Mouse (Mus musculus): ENCODE data around the gene Exoc3. TPM values are rescaled to one million over a fixed set of nuclear protein-coding genes. Genes with fewer than 3 reads are reported as not detected.

The Exoc3 gene
- 79.0 and 82.2 TPM in 2 replicates for polyA plus RNA-seq (2015; fragmentation: Nextera tagmentation; extraction: Ambion mirVana)

GRCm38 (mm10) chr13:74208317-74208985 lies at the start of gene Exoc3:
TSS of gene Exoc3 (minus strand) at chr13:74208732.
- Histone ChIP-seq H3K27me3 (no peaks in the 10 kb centered on the region), H3K4me3 (peak within 1 kb of the TSS; percentile 87), H3K27ac (peak within 1 kb of the TSS; percentile 87), H3K4me1 (peaks cover 22% of the 10 kb centered on the region), H3K9ac (peak within 1 kb of the TSS; percentile 87), H3K36me3 (peaks cover 22% of the 10 kb centered on the region), H3K9me3 (no peaks in the 10 kb centered on the region), H3K4me2 (peak within 1 kb of the TSS; percentile 81)
- ATAC-seq (ENCODE audit: insufficient number of reproducible peaks, low FRiP score, low TSS enrichment, low read depth) = peak; percentile 92
- WGBS = under 1% methylated on average over 39 of the region's 39 CpGs

- Histone ChIP-seq H3K4me2 (no peak overlapping the region), H3K4me3 (no peak overlapping the region), H3K9ac (no peak overlapping the region), H3K27me3 (no peaks in the 10 kb centered on the region), H3K36me3 (no peaks in the 10 kb centered on the region), H3K9me3 (no peaks in the 10 kb centered on the region), H3K4me1 (peaks cover 13% of the 10 kb centered on the region), H3K27ac (peak overlapping the region; percentile 85; the same call in 1 of the 2 replicates)
- no peak for ATAC-seq (ENCODE audit: insufficient number of reproducible peaks, low FRiP score, low TSS enrichment, low read depth)
Observed at GRCm38 (mm10) chr13:74246494-74246893, 38.0 kb upstream of the Exoc3 start.

DNA sequence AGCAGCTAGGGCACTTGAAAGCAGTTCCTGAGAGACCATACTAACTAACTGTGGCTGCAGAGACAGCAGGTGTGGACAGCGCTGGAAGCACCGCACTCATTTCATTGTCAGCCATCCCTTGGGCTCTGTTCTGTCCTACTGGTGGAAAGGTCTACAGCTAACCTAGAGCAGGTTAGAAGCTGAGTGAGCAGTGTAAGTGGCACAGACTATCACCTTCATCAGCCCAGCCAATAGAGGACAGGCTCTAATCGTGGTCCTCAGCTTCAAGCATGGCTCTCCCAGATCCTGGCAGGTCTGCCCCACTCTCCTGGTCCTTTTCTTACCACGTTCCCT lies 37.3 kb upstream of the Exoc3 start:
- Histone ChIP-seq H3K4me1 (peaks cover 13% of the 10 kb centered on the region), H3K9ac (no peak overlapping the region), H3K4me2 (peak overlapping the region; percentile 27), H3K9me3 (no peaks in the 10 kb centered on the region), H3K27me3 (no peaks in the 10 kb centered on the region), H3K36me3 (no peaks in the 10 kb centered on the region), H3K27ac (peak overlapping the region; percentile 85), H3K4me3 (0 out of 2 replicates have a peak overlapping the region, but pooled peaks have one; percentile 9)
- no peak for ATAC-seq (ENCODE audit: insufficient number of reproducible peaks, low FRiP score, low TSS enrichment, low read depth)
- WGBS = 56% methylated on average over 4 of the region's 4 CpGs

GRCm38 (mm10) chr13:74245214-74245898 lies 36.8 kb upstream of the Exoc3 start:
- Histone ChIP-seq H3K4me3 (0 out of 2 replicates have a peak overlapping the region, but pooled peaks have one; percentile 9), H3K9ac (no peak overlapping the region), H3K27me3 (no peaks in the 10 kb centered on the region), H3K4me2 (peak overlapping the region; percentile 27), H3K36me3 (no peaks in the 10 kb centered on the region), H3K4me1 (peaks cover 13% of the 10 kb centered on the region), H3K9me3 (no peaks in the 10 kb centered on the region), H3K27ac (peak overlapping the region; percentile 85)
- 17% methylated on average over 17 of the region's 17 CpGs for WGBS
- ATAC-seq (ENCODE audit: insufficient number of reproducible peaks, low FRiP score, low TSS enrichment, low read depth) = peak; percentile 90

GRCm38 (mm10) chr13:74237574-74237973 lies 29.0 kb upstream of the Exoc3 start:
- Histone ChIP-seq H3K9me3 (no peaks in the 10 kb centered on the region), H3K4me2 (no peak overlapping the region), H3K9ac (no peak overlapping the region), H3K4me3 (no peak overlapping the region), H3K4me1 (no peaks in the 10 kb centered on the region), H3K36me3 (no peaks in the 10 kb centered on the region), H3K27ac (no peak overlapping the region), H3K27me3 (no peaks in the 10 kb centered on the region)
- WGBS = 63% methylated on average over 7 of the region's 7 CpGs
- no peak for ATAC-seq (ENCODE audit: insufficient number of reproducible peaks, low FRiP score, low TSS enrichment, low read depth)

DNA sequence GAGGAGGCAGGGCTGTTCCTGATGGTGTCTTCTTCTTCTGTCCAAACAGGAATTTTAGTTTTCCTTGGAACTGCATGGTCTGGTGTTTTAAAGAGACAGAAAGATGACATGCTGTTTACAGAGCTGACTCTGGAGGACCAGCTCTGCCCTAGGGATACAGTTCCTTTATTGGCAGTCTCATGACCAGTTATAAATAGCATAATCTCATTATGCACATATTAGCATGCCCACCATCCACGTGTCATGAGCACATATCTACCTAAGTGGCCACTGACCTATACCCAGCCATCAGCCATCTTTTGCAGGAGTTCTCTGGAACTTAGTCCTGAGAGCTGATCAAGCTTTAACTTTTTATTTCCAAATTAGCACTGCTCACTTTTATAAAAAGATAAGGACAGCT lies 12.1 kb upstream of the Exoc3 start:
- H3K9ac ChIP-seq = no peak overlapping the region
- ATAC-seq (ENCODE audit: insufficient number of reproducible peaks, low FRiP score, low TSS enrichment, low read depth) = no peak
- H3K4me3 ChIP-seq = no peak overlapping the region
- H3K9me3 ChIP-seq = no peaks in the 10 kb centered on the region
- H3K4me2 ChIP-seq = no peak overlapping the region
- H3K27ac ChIP-seq = no peak overlapping the region
- H3K36me3 ChIP-seq = no peaks in the 10 kb centered on the region
- WGBS = 24% methylated on average over 1 of the region's 1 CpGs
- H3K4me1 ChIP-seq = no peaks in the 10 kb centered on the region
- H3K27me3 ChIP-seq = no peaks in the 10 kb centered on the region

DNA sequence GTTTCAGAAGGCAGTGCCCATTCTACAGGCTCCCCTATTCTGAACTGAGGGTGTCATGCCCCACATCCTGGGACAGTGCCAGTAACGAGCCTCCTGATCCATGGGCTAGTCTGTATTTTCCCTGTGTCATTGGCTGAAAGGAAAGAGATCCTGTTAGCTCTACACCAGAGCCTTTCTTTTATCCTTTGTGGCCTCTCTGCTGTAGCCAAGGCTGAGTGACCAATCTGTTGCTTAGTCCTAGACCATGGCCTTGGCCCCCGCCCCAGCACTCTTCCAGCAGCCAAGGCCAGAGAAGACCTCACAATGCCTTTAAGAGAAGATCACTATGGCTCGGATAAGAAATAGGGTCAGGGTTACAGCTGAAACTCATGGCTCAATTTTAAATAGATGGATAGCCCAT lies 9.9 kb upstream of the Exoc3 start:
- no peak for ATAC-seq (ENCODE audit: insufficient number of reproducible peaks, low FRiP score, low TSS enrichment, low read depth)
- Histone ChIP-seq H3K9ac (no peak overlapping the region), H3K27ac (no peak overlapping the region), H3K4me1 (no peaks in the 10 kb centered on the region), H3K36me3 (no peaks in the 10 kb centered on the region), H3K27me3 (no peaks in the 10 kb centered on the region), H3K4me2 (no peak overlapping the region), H3K9me3 (no peaks in the 10 kb centered on the region), H3K4me3 (no peak overlapping the region)
- 73% methylated on average over 3 of the region's 3 CpGs for WGBS

DNA sequence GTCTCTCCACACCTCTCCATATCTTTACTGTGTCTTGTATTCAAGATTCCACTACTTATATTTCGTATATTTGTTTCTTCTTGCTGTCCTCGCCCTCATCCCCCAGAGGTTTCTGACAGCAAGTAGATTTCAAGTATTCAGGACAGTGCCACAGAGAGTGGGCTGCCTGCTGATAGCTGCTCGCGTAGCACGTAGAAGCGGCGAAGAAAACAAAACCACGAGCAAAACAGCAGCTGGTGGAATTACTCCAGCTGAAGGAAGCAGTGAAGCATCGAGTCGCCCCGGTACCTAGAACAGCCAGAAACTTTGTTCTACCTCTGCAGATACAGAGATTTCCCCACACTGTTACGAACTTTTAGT lies 434 bp upstream of the Exoc3 start:
- Histone ChIP-seq H3K9ac (peak overlapping the region; percentile 87), H3K27me3 (no peaks in the 10 kb centered on the region), H3K36me3 (peaks cover 16% of the 10 kb centered on the region), H3K4me2 (peak overlapping the region; percentile 81), H3K9me3 (no peaks in the 10 kb centered on the region), H3K4me3 (peak overlapping the region; percentile 87), H3K27ac (peak overlapping the region; percentile 87), H3K4me1 (peaks cover 22% of the 10 kb centered on the region)
- 16% methylated on average over 12 of the region's 12 CpGs for WGBS
- ATAC-seq (ENCODE audit: insufficient number of reproducible peaks, low FRiP score, low TSS enrichment, low read depth) = no peak

DNA sequence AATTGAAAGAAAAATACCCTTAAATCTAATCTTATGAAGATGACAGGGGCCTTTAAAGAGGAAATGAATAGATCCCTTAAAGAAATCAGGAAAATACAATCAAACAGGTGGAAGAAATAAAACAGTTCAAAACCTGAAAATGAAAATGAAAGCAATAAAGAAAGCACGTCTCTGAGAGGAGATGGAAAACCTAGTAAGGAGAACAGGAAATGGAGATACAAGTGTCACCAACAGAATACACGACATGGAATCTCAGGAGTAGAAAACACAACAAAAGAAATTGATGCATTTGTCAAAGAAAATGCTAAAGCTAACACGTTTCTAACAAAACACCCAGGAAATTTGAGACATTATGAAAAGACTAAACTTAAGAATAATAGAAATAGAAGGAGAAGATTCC lies 12.1 kb downstream of the Exoc3 start:
- no peaks in the 10 kb centered on the region for H3K27me3 ChIP-seq
- no peak for ATAC-seq (ENCODE audit: insufficient number of reproducible peaks, low FRiP score, low TSS enrichment, low read depth)
- no peaks in the 10 kb centered on the region for H3K4me1 ChIP-seq
- no peak overlapping the region for H3K9ac ChIP-seq
- peaks cover 49% of the 10 kb centered on the region for H3K36me3 ChIP-seq
- H3K4me2 ChIP-seq = no peak overlapping the region
- H3K4me3 ChIP-seq = no peak overlapping the region
- no peak overlapping the region for H3K27ac ChIP-seq
- 82% methylated on average over 3 of the region's 3 CpGs for WGBS
- H3K9me3 ChIP-seq = no peaks in the 10 kb centered on the region

DNA sequence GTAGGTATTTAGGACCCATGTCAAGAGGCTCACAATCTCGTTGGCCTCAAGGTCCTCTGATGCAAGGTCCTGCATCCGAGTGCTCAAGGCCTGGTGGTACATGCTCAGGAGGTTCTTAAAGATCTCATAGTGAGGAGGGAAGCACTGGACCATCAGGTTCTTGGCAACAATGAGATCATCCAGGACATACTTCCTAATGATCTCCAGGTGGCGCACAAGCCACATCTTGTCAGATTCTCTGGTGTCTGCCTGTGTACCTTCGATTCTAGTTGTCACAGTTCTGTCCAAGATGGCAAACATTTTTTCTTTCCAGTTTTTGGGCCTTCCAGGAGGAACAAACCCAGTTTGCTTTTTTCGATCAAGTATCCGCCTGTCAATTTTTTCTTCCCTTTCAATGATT lies 15.9 kb downstream of the Exoc3 start:
- H3K36me3 ChIP-seq = peaks cover 67% of the 10 kb centered on the region
- no peak overlapping the region for H3K9ac ChIP-seq
- no peak overlapping the region for H3K27ac ChIP-seq
- H3K4me1 ChIP-seq = no peaks in the 10 kb centered on the region
- no peak overlapping the region for H3K4me3 ChIP-seq
- no peak for ATAC-seq (ENCODE audit: insufficient number of reproducible peaks, low FRiP score, low TSS enrichment, low read depth)
- H3K4me2 ChIP-seq = no peak overlapping the region
- H3K9me3 ChIP-seq = no peaks in the 10 kb centered on the region
- 82% methylated on average over 6 of the region's 6 CpGs for WGBS
- H3K27me3 ChIP-seq = no peaks in the 10 kb centered on the region

GRCm38 (mm10) chr13:74183011-74183695 lies 25.4 kb downstream of the Exoc3 start:
- no peak overlapping the region for H3K4me2 ChIP-seq
- WGBS = 86% methylated on average over 5 of the region's 5 CpGs
- no peak for ATAC-seq (ENCODE audit: insufficient number of reproducible peaks, low FRiP score, low TSS enrichment, low read depth)
- no peaks in the 10 kb centered on the region for H3K27me3 ChIP-seq
- no peak overlapping the region for H3K27ac ChIP-seq
- H3K9me3 ChIP-seq = no peaks in the 10 kb centered on the region
- peaks cover 54% of the 10 kb centered on the region for H3K36me3 ChIP-seq
- no peak overlapping the region for H3K9ac ChIP-seq
- H3K4me3 ChIP-seq = no peak overlapping the region
- H3K4me1 ChIP-seq = no peaks in the 10 kb centered on the region

DNA sequence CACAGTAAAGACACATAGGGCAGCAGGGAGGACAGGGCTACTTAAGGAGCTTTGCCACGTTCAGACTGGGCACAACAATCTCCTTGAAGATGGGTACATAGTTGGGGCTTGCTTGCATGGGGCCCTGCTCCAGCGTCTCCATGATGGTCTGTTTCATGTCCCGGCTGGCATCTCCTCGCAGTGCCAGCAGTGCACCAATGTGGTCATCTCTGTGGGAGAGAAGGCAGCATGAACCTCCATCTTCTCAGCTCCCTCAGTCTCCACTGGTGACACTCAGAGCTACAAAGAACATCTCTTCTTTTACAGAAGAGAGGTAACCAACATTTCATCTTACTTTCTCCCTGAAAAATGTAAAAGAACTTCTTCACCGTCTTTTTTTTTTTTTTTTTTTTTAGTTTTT lies 36.5 kb downstream of the Exoc3 start:
- WGBS = 93% methylated on average over 5 of the region's 5 CpGs
- peaks cover 63% of the 10 kb centered on the region for H3K36me3 ChIP-seq
- no peak for ATAC-seq (ENCODE audit: insufficient number of reproducible peaks, low FRiP score, low TSS enrichment, low read depth)

More for the DNA sequence above, 36.5 kb downstream of the Exoc3 start:
- H3K27me3 ChIP-seq = no peaks in the 10 kb centered on the region
- H3K4me2 ChIP-seq = no peak overlapping the region
- peaks cover 3% of the 10 kb centered on the region for H3K4me1 ChIP-seq
- no peaks in the 10 kb centered on the region for H3K9me3 ChIP-seq
- no peak overlapping the region for H3K27ac ChIP-seq
- H3K4me3 ChIP-seq = no peak overlapping the region
- H3K9ac ChIP-seq = no peak overlapping the region
